Comparison of ENCODE assay signal across 11 mouse cellular contexts in genomic region chr10:77613409-77613808, GRCm38 (mm10). TPM values are rescaled to one million over a fixed set of nuclear protein-coding genes. Genes with fewer than 3 reads are reported as not detected.
DNase-seq lines count a peak whose midpoint lies in the region; ATAC-seq and TF ChIP-seq lines count a peak whose summit lies in the region.
"Had no signal": no experiment of that assay in that cellular context is flagged by ENCODE, and none has a peak within 500 bp of the region (broad histone marks: within the 10 kb centered on the region; RNA-seq: fewer than 3 reads in every experiment).

No protein-coding gene starts in this region.

- H3K4me2 ChIP-seq in heart, embryonic 15.5 days: no peak overlapping the region
- H3K4me2 ChIP-seq in midbrain, embryonic 15.5 days: no peak overlapping the region
- H3K4me2 ChIP-seq in hindbrain, embryonic 12.5 days (replicated peaks): no peak overlapping the region
- H3K4me2 ChIP-seq: limb, embryonic 12.5 days had no signal

- no peaks in the 10 kb centered on the region for H3K9me3 ChIP-seq in heart, embryonic 15.5 days (replicated peaks)
- no peaks in the 10 kb centered on the region for H3K9me3 ChIP-seq in midbrain, embryonic 15.5 days
- H3K9me3 ChIP-seq in hindbrain, embryonic 12.5 days (replicated peaks): no peaks in the 10 kb centered on the region
- H3K9me3 ChIP-seq: limb, embryonic 12.5 days had no signal

- no peak for TF ChIP-seq POLR2A in spleen, adult 2 months (IDR thresholded peaks at IDR 0.05; ENCODE audit: low read depth, low read length)

- H3K27ac ChIP-seq in spleen, adult 2 months (ENCODE audit: insufficient read depth, low read length): peak overlapping the region; percentile 44; the same call in 1 of the 2 replicates
- peak overlapping the region; percentile 80 for H3K27ac ChIP-seq in heart, embryonic 15.5 days
- H3K27ac ChIP-seq in midbrain, embryonic 15.5 days: no peak overlapping the region
- H3K27ac ChIP-seq in hindbrain, embryonic 12.5 days: no peak overlapping the region
- H3K27ac ChIP-seq: limb, embryonic 12.5 days had no signal

- 69% methylated on average over 3 of the region's 3 CpGs for WGBS in spleen, adult 2 months
- 64% methylated on average over 3 of the region's 3 CpGs for WGBS in heart, embryonic 15.5 days
- WGBS in midbrain, embryonic 15.5 days: 95% methylated on average over 3 of the region's 3 CpGs
- 95% methylated on average over 3 of the region's 3 CpGs for WGBS in hindbrain, embryonic 12.5 days

- no peaks in the 10 kb centered on the region for H3K4me1 ChIP-seq in spleen, adult 2 months (ENCODE audit: control insufficient read depth, insufficient read depth, insufficient read length)
- peaks cover 11% of the 10 kb centered on the region for H3K4me1 ChIP-seq in heart, embryonic 15.5 days (replicated peaks)
- H3K4me1 ChIP-seq in midbrain, embryonic 15.5 days: 0 out of 2 replicates have a peak, but pooled peaks cover 8% of the 10 kb centered on the region
- no peaks in the 10 kb centered on the region for H3K4me1 ChIP-seq in hindbrain, embryonic 12.5 days
- H3K4me1 ChIP-seq: limb, embryonic 12.5 days had no signal

- peak; percentile 79 for ATAC-seq in heart, embryonic 15.5 days (replicated peaks; ENCODE audit: insufficient number of reproducible peaks, insufficient read depth, low FRiP score, low read depth)
- no peak for ATAC-seq in midbrain, embryonic 15.5 days (replicated peaks)
- ATAC-seq in hindbrain, embryonic 12.5 days (ENCODE audit: low FRiP score): no peak
- ATAC-seq: Patski had no signal

- no peaks in the 10 kb centered on the region for H3K27me3 ChIP-seq in spleen, adult 2 months (ENCODE audit: control insufficient read depth, insufficient read depth, low read length)
- H3K27me3 ChIP-seq in heart, embryonic 15.5 days: no peaks in the 10 kb centered on the region
- H3K27me3 ChIP-seq in midbrain, embryonic 15.5 days (replicated peaks): no peaks in the 10 kb centered on the region
- no peaks in the 10 kb centered on the region for H3K27me3 ChIP-seq in hindbrain, embryonic 12.5 days
- H3K27me3 ChIP-seq: limb, embryonic 12.5 days; Patski had no signal

- peaks cover 24% of the 10 kb centered on the region for H3K36me3 ChIP-seq in spleen, adult 2 months (ENCODE audit: control insufficient read depth, insufficient read depth, low read length)
- H3K36me3 ChIP-seq in heart, embryonic 15.5 days: peaks cover 70% of the 10 kb centered on the region
- H3K36me3 ChIP-seq in midbrain, embryonic 15.5 days (replicated peaks): peaks cover 42% of the 10 kb centered on the region
- peaks cover 84% of the 10 kb centered on the region for H3K36me3 ChIP-seq in hindbrain, embryonic 12.5 days

- no peak for TF ChIP-seq CTCF in spleen, adult 2 months (IDR thresholded peaks at IDR 0.05; ENCODE audit: extremely low read depth, insufficient read depth, insufficient read length, insufficient replicate concordance)

- no peak overlapping the region for H3K9ac ChIP-seq in heart, embryonic 15.5 days
- H3K9ac ChIP-seq in midbrain, embryonic 15.5 days: no peak overlapping the region
- H3K9ac ChIP-seq in hindbrain, embryonic 12.5 days: no peak overlapping the region
- H3K9ac ChIP-seq: limb, embryonic 12.5 days had no signal

- no peak overlapping the region for H3K4me3 ChIP-seq in spleen, adult 2 months (ENCODE audit: extremely low read depth, insufficient read depth, insufficient read length)
- H3K4me3 ChIP-seq in heart, embryonic 15.5 days: no peak overlapping the region
- no peak overlapping the region for H3K4me3 ChIP-seq in midbrain, embryonic 15.5 days
- H3K4me3 ChIP-seq in hindbrain, embryonic 12.5 days: no peak overlapping the region
- H3K4me3 ChIP-seq: erythroblast, embryonic 14.5 days; limb, embryonic 12.5 days had no signal

- no peak for DNase-seq in spleen, adult 2 months (ENCODE audit: low read depth in 1 of 2, low spot score in 2 of 2)
- DNase-seq in spleen, postnatal 10 days (ENCODE audit: low spot score in 2 of 2): no peak
- peak; percentile 55 to 71 for DNase-seq in kidney, postnatal 4 days
- DNase-seq in yolk sac, embryonic 10.5 days (ENCODE audit: low spot score): peak; percentile 61
- no peak for DNase-seq in c-Kit-positive CD71-positive TER-119-positive erythroid progenitor cells, embryonic 14.5 days (ENCODE audit: low spot score)

RNA-seq across cellular contexts. Expression of gene Gm49325, which starts 7.4 kb away (rescaled TPM):
- polyA plus RNA-seq in spleen, adult 2 months (2012; rRNA removed): not detected in 2 replicates
- 0.60 and 3.9 TPM in 2 replicates for polyA plus RNA-seq in heart, embryonic 15.5 days (2015; fragmentation: Nextera tagmentation; extraction: Ambion mirVana)
- polyA plus RNA-seq in midbrain, embryonic 15.5 days (2015; fragmentation: Nextera tagmentation; extraction: Ambion mirVana): 2.5 TPM in 1 of 2 replicates, not detected in the other
- 13.2 and 13.3 TPM in 2 replicates for polyA plus RNA-seq in hindbrain, embryonic 12.5 days (2016; fragmentation: Nextera tagmentation; extraction: Ambion mirVana)
- polyA plus RNA-seq: erythroblast, embryonic 14.5 days had no signal

RNA-seq across cellular contexts. Expression of gene Sumo3, which starts 7.5 kb away (rescaled TPM):
- 131 and 154 TPM in 2 replicates for polyA plus RNA-seq in spleen, adult 2 months (2012; rRNA removed)
- polyA plus RNA-seq in heart, embryonic 15.5 days (2015; fragmentation: Nextera tagmentation; extraction: Ambion mirVana): 138 and 169 TPM in 2 replicates
- polyA plus RNA-seq in midbrain, embryonic 15.5 days (2015; fragmentation: Nextera tagmentation; extraction: Ambion mirVana): 308 and 325 TPM in 2 replicates
- 276 and 287 TPM in 2 replicates for polyA plus RNA-seq in hindbrain, embryonic 12.5 days (2016; fragmentation: Nextera tagmentation; extraction: Ambion mirVana)

RNA-seq across cellular contexts. Expression of gene Ube2g2, which starts 8.7 kb away (rescaled TPM):
- 31.4 and 34.0 TPM in 2 replicates for polyA plus RNA-seq in spleen, adult 2 months (2012; rRNA removed)
- polyA plus RNA-seq in heart, embryonic 15.5 days (2015; fragmentation: Nextera tagmentation; extraction: Ambion mirVana): 66.3 and 85.1 TPM in 2 replicates
- 91.1 and 97.2 TPM in 2 replicates for polyA plus RNA-seq in midbrain, embryonic 15.5 days (2015; fragmentation: Nextera tagmentation; extraction: Ambion mirVana)
- 81.6 and 82.3 TPM in 2 replicates for polyA plus RNA-seq in hindbrain, embryonic 12.5 days (2016; fragmentation: Nextera tagmentation; extraction: Ambion mirVana)

RNA-seq across cellular contexts. Expression of gene Pttg1ip, which starts 31.9 kb away (rescaled TPM):
- polyA plus RNA-seq in spleen, adult 2 months (2012; rRNA removed): 63.4 and 65.3 TPM in 2 replicates
- polyA plus RNA-seq in heart, embryonic 15.5 days (2015; fragmentation: Nextera tagmentation; extraction: Ambion mirVana): 105 and 125 TPM in 2 replicates
- 68.6 and 72.0 TPM in 2 replicates for polyA plus RNA-seq in midbrain, embryonic 15.5 days (2015; fragmentation: Nextera tagmentation; extraction: Ambion mirVana)
- 77.2 and 78.8 TPM in 2 replicates for polyA plus RNA-seq in hindbrain, embryonic 12.5 days (2016; fragmentation: Nextera tagmentation; extraction: Ambion mirVana)

Comparison
In these comparisons a context has a peak if more than half of its experiments do, and no peak if none do; other contexts are left out.
1. DNase-seq: peak in kidney, postnatal 4 days (2 of 2) and yolk sac, embryonic 10.5 days (single experiment); none in spleen, adult 2 months (0 of 2), spleen, postnatal 10 days (0 of 2) and c-Kit-positive CD71-positive TER-119-positive erythroid progenitor cells, embryonic 14.5 days (single experiment).
2. H3K27ac ChIP-seq: peak in spleen, adult 2 months (single experiment) and heart, embryonic 15.5 days (single experiment); none in midbrain, embryonic 15.5 days (single experiment) and hindbrain, embryonic 12.5 days (single experiment).